Mouse (Mus musculus) testis, postnatal 14 days (tissue): Measurements from ENCODE around the gene Olfr113.
"Not testable (repeated sequence)": the region's sequence is repeated elsewhere in the genome, so short reads cannot be mapped to it uniquely, and the experiment has no call there.

ENCODE experiments used
- DNase-seq: peaks from one replicate; pipeline ENCODE4 v3.0.0; 2021; ENCODE audit warnings: low spot score

Gene Olfr113

GRCm38 (mm10) chr17:37577563-37577962, at the start of gene Olfr113:
Gene Olfr113, minus strand, starts transcription at chr17:37577663.
- DNase-seq, result no peak

- DNase-seq, result no peak
Observed at GRCm38 (mm10) chr17:37627009-37627408, 49.5 kb upstream of the Olfr113 start, which contains the start of the genes Olfr115 and Olfr116. Gene Olfr115, minus strand, starts transcription at chr17:37627109. Gene Olfr116, minus strand, starts transcription at chr17:37627199.

GRCm38 (mm10) chr17:37592643-37593042, 15.2 kb upstream of the Olfr113 start, which contains the start of gene Olfr114:
Gene Olfr114, minus strand, starts transcription at chr17:37592743.
- no peak for DNase-seq

GRCm38 (mm10) chr17:37569351-37569750, 8.1 kb downstream of the Olfr113 start, which contains the start of gene Olfr112:
Gene Olfr112, minus strand, starts transcription at chr17:37569451.
- DNase-seq, result no peak

GRCm38 (mm10) chr17:37558913-37559615, 18.4 kb downstream of the Olfr113 start:
- no peak for DNase-seq

- DNase-seq, result no peak
Observed at GRCm38 (mm10) chr17:37543800-37544435, 33.5 kb downstream of the Olfr113 start.

GRCm38 (mm10) chr17:37541454-37542119, 35.9 kb downstream of the Olfr113 start:
- no peak for DNase-seq

GRCm38 (mm10) chr17:37538416-37538815, 39.0 kb downstream of the Olfr113 start:
- DNase-seq, result not testable (repeated sequence)

GRCm38 (mm10) chr17:37535173-37535572, 42.3 kb downstream of the Olfr113 start:
- DNase-seq, result no peak

GRCm38 (mm10) chr17:37525427-37525826, 52.0 kb downstream of the Olfr113 start:
- DNase-seq, result not testable (repeated sequence)

- DNase-seq, result not testable (repeated sequence)
Observed at GRCm38 (mm10) chr17:37524612-37525011, 52.9 kb downstream of the Olfr113 start.
